Mouse (Mus musculus): ENCODE measurements at regions not wholly inside any gene's neighbourhood (a gene's known extent, or its start where the extent isn't known, plus 50 kb on each side); places are given as distances from the start of the nearest gene placed in this dataset.
A peak's percentile ranks its signal among the peaks of the same experiment; 100 is the strongest.

- DNase-seq (ENCODE audit: low spot score in 2 of 2) = no peak
These were observed 243.8 kb upstream of the Il12b start for GRCm38 (mm10) chr11:44156081-44156480.

- no peak for DNase-seq (ENCODE audit: low spot score in 2 of 2)
These were observed 243.1 kb upstream of the Il12b start for GRCm38 (mm10) chr11:44156490-44157345.

GRCm38 (mm10) chr11:44158236-44158635, 241.6 kb upstream of the Il12b start:
- DNase-seq (ENCODE audit: low spot score in 2 of 2) = no peak

GRCm38 (mm10) chr11:44161734-44162418, 238.0 kb upstream of the Il12b start:
- no peak for DNase-seq (ENCODE audit: low spot score in 2 of 2)

- DNase-seq (ENCODE audit: low spot score in 2 of 2) = no peak
These were observed 236.8 kb upstream of the Il12b start for GRCm38 (mm10) chr11:44163049-44163448.

- no peak for DNase-seq (ENCODE audit: low spot score in 2 of 2)
These were observed 236.1 kb upstream of the Il12b start for GRCm38 (mm10) chr11:44163748-44164147.

GRCm38 (mm10) chr11:44164186-44164585, 235.7 kb upstream of the Il12b start:
- no peak for DNase-seq (ENCODE audit: low spot score in 2 of 2)

- no peak for DNase-seq (ENCODE audit: low spot score in 2 of 2)
These were observed 232.0 kb upstream of the Il12b start for GRCm38 (mm10) chr11:44167724-44168500.

GRCm38 (mm10) chr11:44172478-44172877, 227.4 kb upstream of the Il12b start:
- no peak for DNase-seq (ENCODE audit: low spot score in 2 of 2)

GRCm38 (mm10) chr11:44173196-44173595, 226.7 kb upstream of the Il12b start:
- no peak for DNase-seq (ENCODE audit: low spot score in 2 of 2)

GRCm38 (mm10) chr11:44174548-44174947, 225.3 kb upstream of the Il12b start:
- DNase-seq (ENCODE audit: low spot score in 2 of 2) = no peak

- DNase-seq (ENCODE audit: low spot score in 2 of 2) = no peak
These were observed 220.2 kb upstream of the Il12b start for GRCm38 (mm10) chr11:44179711-44180110.

GRCm38 (mm10) chr11:44183823-44184222, 216.0 kb upstream of the Il12b start:
- DNase-seq (ENCODE audit: low spot score in 2 of 2) = no peak

GRCm38 (mm10) chr11:44185218-44185890, 214.5 kb upstream of the Il12b start:
- no peak for DNase-seq (ENCODE audit: low spot score in 2 of 2)

GRCm38 (mm10) chr11:44188202-44188601, 211.7 kb upstream of the Il12b start:
- DNase-seq (ENCODE audit: low spot score in 2 of 2) = no peak

- no peak for DNase-seq (ENCODE audit: low spot score in 2 of 2)
These were observed 206.1 kb upstream of the Il12b start for GRCm38 (mm10) chr11:44193806-44194205.

- no peak for DNase-seq (ENCODE audit: low spot score in 2 of 2)
These were observed 197.1 kb upstream of the Il12b start for GRCm38 (mm10) chr11:44202716-44203115.

GRCm38 (mm10) chr11:44204384-44204783, 195.5 kb upstream of the Il12b start:
- DNase-seq (ENCODE audit: low spot score in 2 of 2) = no peak

GRCm38 (mm10) chr11:44206866-44207265, 193.0 kb upstream of the Il12b start:
- no peak for DNase-seq (ENCODE audit: low spot score in 2 of 2)

- peak; percentile 6 to 26 for DNase-seq (ENCODE audit: low spot score in 2 of 2)
These were observed 187.9 kb upstream of the Il12b start for GRCm38 (mm10) chr11:44211871-44212441.

- DNase-seq (ENCODE audit: low spot score in 2 of 2) = no peak
These were observed 185.8 kb upstream of the Il12b start for GRCm38 (mm10) chr11:44214095-44214494.

All from gastrocnemius, adult 8-10 months (tissue).